Mouse (Mus musculus) spleen, embryonic (tissue): Measurements from ENCODE around the gene Phldb2.

ENCODE experiments used
- CTCF ChIA-PET: fragments of 350-600 bp; sonication (Branson Sonifier 250); formaldehyde crosslinking; loops from one replicate; lab custom pipeline; 2022; lab: Charles Lee

Phldb2 gene

DNA sequence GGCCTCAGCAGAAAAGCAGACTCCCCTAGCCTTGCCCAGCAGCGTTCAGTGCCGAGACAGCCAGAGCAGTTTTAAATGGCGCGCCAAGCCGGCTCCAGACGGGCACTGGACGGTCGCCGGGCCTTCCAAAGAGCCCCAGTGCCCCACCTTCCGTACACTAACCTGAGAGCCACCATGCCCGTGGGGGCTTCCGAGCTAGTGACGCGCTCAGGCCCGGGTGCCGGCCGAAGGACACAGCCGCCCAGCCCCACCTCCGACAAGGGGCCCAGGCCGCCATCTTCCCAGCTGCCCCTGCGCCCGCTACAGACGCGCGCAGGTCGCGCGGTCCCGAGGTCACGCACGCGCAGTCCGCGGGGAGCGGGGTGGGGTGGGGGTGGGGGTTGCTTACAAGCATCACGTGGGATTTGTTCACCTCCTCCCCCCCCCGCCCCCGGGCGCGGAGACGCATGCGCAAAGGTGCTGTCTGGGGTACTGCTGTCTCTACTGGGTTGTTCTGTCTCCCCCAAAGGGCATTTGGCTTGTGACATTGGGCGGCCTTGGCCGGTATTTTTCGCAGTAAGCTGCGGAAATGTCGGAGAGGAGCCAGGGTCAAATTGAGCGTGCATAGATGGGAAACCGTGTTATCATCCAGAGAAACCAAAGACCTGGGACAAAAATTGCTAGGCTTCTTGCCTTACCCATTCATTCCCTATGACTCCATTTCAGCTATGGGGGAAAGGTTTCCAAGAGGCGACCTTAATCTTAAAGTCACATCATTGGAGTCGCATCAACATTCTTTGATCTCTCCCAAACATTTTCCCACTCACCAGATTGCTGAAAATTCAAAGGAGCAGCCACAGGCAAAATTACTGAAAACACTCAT is 210.6 kb downstream of the Phldb2 start, which contains the start of gene Abhd10:
TSS of gene Abhd10 (minus strand) at position 341 of the 862 bp plus-strand sequence.
- CTCF ChIA-PET = no interaction called here

DNA sequence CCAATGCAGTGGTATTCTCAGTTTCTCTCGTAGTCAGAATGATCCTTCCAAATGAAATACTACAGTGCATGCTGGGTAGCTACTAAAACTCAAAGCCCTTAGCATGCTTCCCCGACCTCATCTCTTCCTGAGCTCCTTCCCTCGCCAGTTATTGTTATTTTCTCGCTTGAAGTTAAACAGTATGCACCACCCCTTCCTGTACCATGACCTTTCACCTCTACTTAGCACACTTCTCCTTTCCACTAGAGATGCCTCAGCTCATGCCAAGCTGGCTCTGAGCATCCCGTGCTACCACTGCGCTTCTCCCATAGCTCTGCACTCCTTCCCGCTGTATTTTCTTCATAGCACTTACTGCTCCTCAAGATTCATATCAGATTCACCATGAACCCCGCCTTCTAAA is 215.5 kb downstream of the Phldb2 start:
- CTCF ChIA-PET = no interaction called here

DNA sequence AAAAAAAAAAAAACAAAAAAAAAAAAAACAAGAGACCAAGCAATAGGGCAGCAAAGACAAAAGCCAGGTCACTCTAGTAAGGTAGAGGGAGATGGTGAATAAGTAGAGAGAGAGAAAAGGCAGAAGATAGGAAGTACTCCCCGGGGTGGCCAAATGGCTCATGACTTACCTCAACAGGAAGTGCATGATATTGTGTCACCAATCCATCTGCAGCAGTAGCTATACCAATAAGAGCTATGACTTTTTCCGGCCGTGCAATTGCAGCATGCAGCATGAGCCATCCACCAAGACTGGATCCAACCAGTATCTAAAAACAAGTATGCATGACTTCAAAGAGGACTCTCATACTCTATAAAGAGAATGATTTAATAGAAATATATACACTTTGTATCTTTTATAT is 216.7 kb downstream of the Phldb2 start:
- CTCF ChIA-PET = no interaction called here

DNA sequence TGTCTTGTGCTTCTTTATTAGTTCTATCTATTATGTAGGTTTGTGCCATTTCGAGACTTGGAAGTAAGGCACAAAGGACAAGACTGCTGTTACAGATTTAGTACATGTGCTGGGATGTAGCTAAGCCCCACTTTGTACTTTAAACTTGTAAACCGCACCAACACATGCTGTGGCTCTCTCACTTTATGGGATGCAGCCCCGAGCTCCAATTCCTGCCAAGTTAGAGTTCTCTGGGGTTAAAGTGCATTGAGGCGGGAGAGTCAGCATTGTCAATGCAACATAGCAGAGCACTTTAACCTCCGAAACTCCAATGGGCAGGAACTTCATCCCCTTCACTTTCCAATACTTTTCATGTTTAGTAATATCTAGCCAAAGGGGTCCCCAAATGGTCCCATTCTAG is 224.2 kb downstream of the Phldb2 start:
- CTCF ChIA-PET = no interaction called here

DNA sequence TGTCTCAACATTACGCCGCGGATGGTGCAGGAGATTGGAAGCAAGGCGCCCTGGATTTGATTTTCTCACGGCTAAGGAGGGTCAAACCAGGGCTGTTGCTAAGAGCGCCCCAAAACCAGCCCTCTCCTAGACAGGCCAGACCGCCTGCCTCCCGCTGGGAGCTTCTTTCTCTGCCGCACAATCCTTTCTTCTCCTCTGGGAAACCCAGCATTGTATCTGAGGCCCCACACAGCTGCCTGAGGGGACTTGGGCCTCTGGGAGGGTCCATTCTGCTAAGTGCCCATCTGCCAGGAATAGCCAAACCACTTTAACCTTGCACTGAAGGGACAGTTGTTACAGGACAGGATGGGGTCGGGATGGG is 228.7 kb downstream of the Phldb2 start:
- CTCF ChIA-PET = no interaction called here

DNA sequence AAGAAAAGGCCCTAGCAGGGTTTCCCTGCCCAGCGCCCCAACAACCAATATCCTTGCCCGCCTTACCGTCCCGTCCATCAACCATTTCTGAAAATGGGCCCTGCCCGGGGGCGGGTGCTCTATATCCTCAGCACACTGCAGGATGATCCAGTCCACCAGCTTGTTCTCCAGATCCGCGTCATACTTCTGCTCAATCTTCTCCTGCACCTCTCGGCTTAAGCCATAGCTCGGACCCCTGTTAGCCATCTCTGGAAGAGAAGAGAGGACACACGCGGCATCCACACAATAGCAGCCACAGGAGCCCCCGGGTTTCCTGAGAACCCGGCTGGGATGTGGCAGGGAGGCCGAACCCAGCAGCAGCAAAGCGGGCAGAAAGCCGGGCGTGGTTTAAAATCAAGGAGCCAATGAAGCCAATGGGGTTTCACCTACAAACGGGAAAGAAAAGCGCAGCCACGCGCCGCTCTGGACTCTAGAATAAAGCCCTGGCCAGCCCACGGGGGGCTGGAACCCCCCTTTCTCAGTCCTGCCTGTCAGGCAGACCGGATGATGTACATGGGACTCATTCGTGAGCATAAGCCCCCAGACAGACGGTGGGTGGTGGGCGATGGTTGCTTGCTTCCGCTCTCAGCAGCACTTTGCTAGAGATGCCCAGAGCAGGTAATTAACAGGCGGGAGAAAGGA is 229.2 kb downstream of the Phldb2 start, which contains the start of gene Tagln3:
TSS of gene Tagln3 (minus strand) at position 548 of the 681 bp plus-strand sequence.
- CTCF ChIA-PET = no interaction called here

DNA sequence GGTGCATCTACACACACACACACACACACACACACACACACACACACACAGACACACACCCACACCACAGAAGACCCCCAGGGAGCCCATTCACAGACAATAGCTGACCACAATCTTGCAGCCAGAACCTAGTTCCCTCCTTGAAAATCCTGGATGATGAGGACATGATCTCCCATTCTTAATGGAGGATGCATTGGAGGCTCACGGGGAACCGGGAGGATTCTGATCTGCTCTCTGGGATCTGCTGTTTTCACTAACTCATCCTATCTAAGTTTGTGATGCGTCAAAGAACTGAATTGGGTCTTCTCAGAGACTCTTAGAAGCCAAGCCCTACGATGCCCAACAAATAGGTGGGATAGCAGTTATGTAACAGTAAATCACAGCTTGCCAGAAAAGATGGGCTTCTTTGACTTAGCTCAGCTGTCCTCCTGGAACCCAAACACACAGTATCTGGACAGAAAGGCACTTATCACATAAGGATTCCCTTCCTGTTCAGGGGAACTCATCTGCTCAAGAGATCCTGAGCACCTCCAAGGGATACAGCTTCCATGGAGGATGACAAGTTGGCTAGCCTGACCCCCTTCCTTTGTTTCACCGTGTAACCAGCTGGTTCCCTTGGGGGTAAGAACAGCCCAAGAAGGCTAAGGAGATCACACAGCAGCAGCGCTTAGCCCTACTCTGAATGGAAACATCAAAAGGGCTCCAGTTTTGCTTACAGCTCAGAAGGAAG is 230.1 kb downstream of the Phldb2 start:
- CTCF ChIA-PET = no interaction called here

DNA sequence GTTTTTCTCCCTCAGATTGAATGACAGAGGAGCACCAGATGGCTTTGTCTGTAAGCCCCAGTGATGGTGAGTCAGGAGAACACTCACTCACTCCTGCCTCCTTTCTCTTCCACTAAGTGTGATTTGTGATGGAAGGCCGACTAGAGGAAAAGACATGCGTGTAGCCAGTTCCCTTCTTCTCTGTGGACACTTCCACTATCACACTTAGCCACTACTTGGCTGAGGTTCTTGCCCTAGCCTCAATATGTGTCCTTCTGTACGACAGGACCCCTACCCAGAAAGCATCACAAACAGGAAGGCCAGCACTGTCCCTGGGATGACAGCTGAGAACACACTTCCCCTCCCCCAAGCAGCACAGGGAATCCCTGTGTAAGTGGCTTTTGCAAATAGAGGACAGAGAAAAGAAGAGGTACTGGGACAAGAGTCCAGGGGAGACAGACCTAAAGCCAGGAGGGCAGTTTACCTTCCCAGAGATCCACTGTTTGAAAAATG is 230.9 kb downstream of the Phldb2 start:
- CTCF ChIA-PET = no interaction called here

DNA sequence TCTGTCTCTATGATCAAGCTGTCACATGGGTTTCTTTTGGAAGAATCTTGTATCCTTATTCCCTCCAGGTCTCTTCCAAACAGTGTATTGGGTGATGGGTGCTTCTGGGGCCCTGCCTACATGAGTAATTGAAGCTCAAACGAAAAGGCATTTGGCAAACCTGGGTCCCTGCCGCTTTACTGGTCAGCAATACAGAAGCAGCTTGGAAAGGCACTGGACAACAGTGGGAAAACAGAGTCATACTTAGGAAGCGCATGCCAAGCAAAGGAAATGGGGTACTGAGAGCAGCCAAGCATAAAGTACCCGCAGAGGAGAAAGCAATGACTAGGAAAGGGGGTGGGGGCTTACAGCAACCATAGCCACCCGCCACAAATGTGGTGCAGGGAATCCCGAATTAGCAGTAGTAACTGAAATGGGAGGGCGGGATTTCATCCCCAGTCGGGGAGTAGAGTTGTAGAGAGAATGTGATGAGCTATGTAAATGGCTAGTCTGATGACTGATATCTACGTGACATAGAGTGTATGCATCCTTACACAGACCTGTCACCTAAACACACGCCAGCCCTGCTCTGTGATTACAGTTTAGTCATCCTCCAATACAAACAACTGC is 233.3 kb downstream of the Phldb2 start:
- CTCF ChIA-PET = no interaction called here

DNA sequence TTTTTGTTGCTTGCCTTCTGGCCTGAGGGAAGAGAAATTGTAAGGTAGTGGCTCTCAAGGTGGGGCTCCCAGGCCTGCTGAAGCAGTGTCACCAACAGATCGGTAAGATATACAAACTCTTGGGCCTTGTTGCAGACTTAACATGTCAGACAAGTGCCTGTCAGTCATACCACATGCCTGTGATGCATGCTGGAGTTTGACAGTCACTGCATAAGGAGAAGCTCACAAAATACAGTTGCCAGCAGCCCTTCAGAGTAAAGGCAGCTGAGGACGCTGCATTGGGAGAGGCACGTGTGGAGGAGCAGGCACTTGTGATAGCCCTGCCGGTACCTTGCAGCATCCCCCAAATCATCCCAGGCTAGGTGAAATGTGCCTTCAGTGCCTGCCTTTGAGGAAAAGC is 235.1 kb downstream of the Phldb2 start:
- CTCF ChIA-PET = no interaction called here

DNA sequence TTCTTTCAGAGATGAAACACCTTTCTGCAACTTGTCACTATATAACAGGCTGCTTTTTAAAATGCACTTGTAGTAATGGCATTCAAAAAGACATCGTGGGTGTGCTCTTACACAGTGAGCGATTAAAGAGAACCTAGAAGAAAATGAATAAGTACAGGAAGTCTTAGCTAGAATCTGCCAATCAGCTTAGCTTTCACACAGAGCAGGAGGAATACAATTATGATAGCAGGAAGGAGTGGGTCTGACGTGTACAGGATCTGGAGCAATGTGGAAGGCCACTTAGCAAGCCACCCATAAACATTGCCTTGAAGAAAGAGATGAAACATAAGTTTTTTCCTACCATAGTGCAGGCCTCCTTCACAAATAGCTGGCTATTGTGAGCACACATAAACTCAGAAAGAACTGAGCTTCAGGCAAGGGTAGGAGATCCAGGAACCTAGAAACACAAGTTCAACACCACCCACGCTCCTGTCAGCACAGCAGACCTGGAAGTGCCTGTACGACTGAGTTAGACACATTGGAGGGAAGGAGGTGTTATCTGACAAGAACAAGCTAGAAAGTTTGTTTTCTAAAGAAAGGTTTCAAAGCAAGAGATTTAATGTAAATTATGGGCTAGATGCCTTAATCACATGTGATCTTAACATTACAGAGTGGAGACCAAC is 238.8 kb downstream of the Phldb2 start:
- CTCF ChIA-PET = no interaction called here

DNA sequence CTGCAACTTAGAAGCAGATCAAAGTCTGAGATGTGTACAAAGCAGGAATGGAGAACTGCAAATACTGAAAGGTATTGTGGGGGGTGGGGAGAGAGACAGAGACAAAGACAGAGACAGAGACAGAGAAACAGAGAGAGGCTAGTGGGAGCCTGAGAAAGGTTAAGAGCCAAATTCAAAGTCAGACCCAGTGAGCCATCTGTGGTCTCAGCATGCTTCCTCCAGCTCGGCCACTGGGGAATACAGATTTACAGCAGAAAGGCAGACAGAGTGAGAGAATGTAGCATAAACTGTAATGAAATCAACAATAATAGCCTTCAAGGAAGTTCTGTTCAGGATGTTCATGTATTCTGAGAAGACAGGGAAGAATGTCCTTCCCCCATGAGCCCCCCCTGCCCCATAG is 239.5 kb downstream of the Phldb2 start:
- CTCF ChIA-PET = no interaction called here

DNA sequence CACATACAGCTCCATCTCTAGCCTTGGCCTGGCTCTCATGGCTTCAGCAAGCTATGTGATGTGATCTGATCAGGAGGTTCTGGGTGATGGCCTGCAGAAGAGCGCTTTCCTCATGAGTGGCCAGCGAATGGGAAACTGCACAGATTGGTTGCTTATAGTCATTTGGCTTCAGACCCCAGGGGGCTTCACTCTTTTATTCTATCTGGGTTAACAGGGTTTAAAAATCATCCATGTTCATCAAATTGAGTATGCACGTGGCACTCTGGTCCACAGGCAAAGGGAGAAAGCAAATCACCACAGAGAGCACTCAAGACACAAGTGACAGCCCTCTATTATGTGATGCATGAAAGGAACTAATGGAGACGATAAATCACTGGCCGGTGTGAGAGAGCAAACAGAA is 240.1 kb downstream of the Phldb2 start:
- CTCF ChIA-PET = no interaction called here

DNA sequence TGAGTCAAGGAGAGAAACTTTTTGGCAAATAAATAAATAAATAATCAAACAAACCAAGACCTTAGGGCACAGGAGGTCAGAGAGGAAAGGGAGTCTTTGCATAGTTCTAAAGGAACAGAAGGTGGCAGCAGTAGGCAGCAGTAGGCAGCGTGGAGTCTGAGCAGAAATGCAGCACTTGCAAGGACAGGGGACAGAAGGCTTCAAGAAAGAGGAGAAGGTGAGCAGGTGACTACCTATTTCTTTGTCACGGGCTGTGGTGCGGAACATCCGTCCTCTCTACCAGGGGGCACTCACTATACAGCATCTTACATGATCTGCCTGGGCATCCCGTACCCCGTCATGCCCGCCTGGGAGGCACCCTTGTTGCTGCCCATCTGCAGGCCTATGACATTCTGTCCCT is 242.1 kb downstream of the Phldb2 start:
- CTCF ChIA-PET = interaction anchor here (0.7 kb wide), 1 partner anchor 845 kb away, joined by 7 read pairs; the partner anchor contains the start of gene Cd200r2

DNA sequence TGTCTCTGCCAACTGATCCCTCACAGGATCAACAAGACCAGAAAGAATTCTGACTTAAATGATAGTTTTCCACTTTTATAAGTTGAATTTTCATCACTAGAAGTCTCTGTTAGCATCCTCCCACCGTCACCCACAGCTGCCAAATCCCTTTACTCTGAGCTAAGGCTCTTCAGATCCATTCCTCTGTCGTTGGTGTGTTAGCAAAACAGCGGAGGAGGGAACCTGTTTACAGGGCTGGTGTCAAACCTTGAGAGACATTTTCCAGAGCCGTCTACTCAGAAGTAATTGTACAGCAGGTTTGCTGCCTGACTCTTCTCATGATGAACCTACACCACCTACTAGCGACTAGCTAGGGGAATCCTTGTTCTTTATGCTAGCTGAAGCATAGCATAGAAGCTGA is 254.1 kb downstream of the Phldb2 start:
- CTCF ChIA-PET = no interaction called here

DNA sequence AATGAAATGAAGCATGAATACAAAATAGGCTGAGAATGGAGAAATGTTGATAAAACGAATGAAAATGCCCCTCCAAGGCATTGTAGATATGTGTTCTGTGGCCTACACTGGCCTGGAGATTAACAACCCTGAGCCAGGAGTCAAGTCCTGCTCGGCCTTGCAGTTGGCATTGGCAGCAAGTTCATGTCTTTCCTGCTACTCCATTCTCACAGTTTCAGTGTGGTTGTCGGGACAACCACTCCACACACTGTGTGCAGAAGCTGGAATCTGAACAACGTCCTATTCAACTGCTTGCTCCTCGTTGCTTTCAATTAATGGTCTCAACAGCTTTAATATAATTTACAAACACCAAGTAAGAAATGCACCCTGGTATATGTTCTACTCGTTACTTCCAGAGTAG is 255.4 kb downstream of the Phldb2 start:
- CTCF ChIA-PET = interaction anchor here (0.6 kb wide), 1 partner anchor 11 kb away, joined by 6 read pairs; no protein-coding TSS in a partner anchor
